In genomic region chr15:36716686-36717038, GRCm38 (mm10) we compare ENCODE assay signal across 8 mouse cellular contexts.
DNase-seq lines count a peak whose midpoint lies in the region; ATAC-seq and TF ChIP-seq lines count a peak whose summit lies in the region.

No protein-coding gene starts in this region.

- H3K9ac ChIP-seq in heart, adult 2 months (ENCODE audit: low read depth, low read length): peak overlapping the region; percentile 62
- H3K9ac ChIP-seq in liver, embryonic 12.5 days: peak overlapping the region; percentile 52

- no peak for TF ChIP-seq CTCF in heart, adult 2 months (IDR thresholded peaks at IDR 0.05)
- TF ChIP-seq CTCF in spleen, adult 2 months (IDR thresholded peaks at IDR 0.05; ENCODE audit: extremely low read depth, insufficient read depth, insufficient read length, insufficient replicate concordance): no peak

- no peak for TF ChIP-seq EP300 in heart, adult 2 months (IDR thresholded peaks at IDR 0.05; ENCODE audit: insufficient read depth, low read depth, low read length)

- no peaks in the 10 kb centered on the region for H3K79me2 ChIP-seq in heart, adult 2 months (replicated peaks; ENCODE audit: control insufficient read depth, insufficient read depth, low read length)

- H3K4me1 ChIP-seq in heart, adult 2 months (ENCODE audit: control insufficient read depth, insufficient read depth, low read length): peaks cover 3% of the 10 kb centered on the region
- H3K4me1 ChIP-seq in spleen, adult 2 months (ENCODE audit: control insufficient read depth, insufficient read depth, insufficient read length): peaks cover 12% of the 10 kb centered on the region; the same call in 1 of the 2 replicates
- H3K4me1 ChIP-seq in liver, embryonic 12.5 days: peaks cover 21% of the 10 kb centered on the region

- H3K27me3 ChIP-seq in heart, adult 2 months (ENCODE audit: control insufficient read depth, insufficient read depth, low read length): no peaks in the 10 kb centered on the region
- H3K27me3 ChIP-seq in spleen, adult 2 months (ENCODE audit: control insufficient read depth, insufficient read depth, low read length): no peaks in the 10 kb centered on the region
- no peaks in the 10 kb centered on the region for H3K27me3 ChIP-seq in liver, embryonic 12.5 days (replicated peaks)

- no peak for ATAC-seq in liver, embryonic 12.5 days

- DNase-seq in heart, adult 2 months: no peak
- DNase-seq in heart, adult 11 months: no peak
- no peak for DNase-seq in spleen, adult 2 months (ENCODE audit: low read depth in 1 of 2, low spot score in 2 of 2)
- no peak for DNase-seq in spleen, adult 12 weeks (ENCODE audit: low spot score)
- no peak for DNase-seq in right cerebral cortex, postnatal 4 days
- DNase-seq in embryo, embryonic 11 days: no peak
- no peak for DNase-seq in left cerebral cortex, postnatal 25 days (ENCODE audit: low spot score in 2 of 2)

- H3K9me3 ChIP-seq in liver, embryonic 12.5 days (replicated peaks): no peaks in the 10 kb centered on the region

- peak overlapping the region; percentile 93 for H3K27ac ChIP-seq in heart, adult 2 months
- peak overlapping the region; percentile 98 for H3K27ac ChIP-seq in spleen, adult 2 months (ENCODE audit: insufficient read depth, low read length)
- H3K27ac ChIP-seq in liver, embryonic 12.5 days: peak overlapping the region; percentile 47; the same call in 1 of the 2 replicates

- H3K4me3 ChIP-seq in heart, adult 2 months: peak overlapping the region; percentile 34
- H3K4me3 ChIP-seq in spleen, adult 2 months (ENCODE audit: extremely low read depth, insufficient read depth, insufficient read length): peak overlapping the region; percentile 56
- H3K4me3 ChIP-seq in liver, embryonic 12.5 days: no peak overlapping the region

- peaks cover 2% of the 10 kb centered on the region; the same call in 1 of the 2 replicates for H3K36me3 ChIP-seq in heart, adult 2 months (ENCODE audit: control insufficient read depth, insufficient read depth, low read length)
- no peaks in the 10 kb centered on the region for H3K36me3 ChIP-seq in spleen, adult 2 months (ENCODE audit: control insufficient read depth, insufficient read depth, low read length)
- no peaks in the 10 kb centered on the region for H3K36me3 ChIP-seq in liver, embryonic 12.5 days

- H3K4me2 ChIP-seq in liver, embryonic 12.5 days: peak overlapping the region; percentile 70

- no peak for TF ChIP-seq POLR2A in heart, adult 2 months (IDR thresholded peaks at IDR 0.05; ENCODE audit: insufficient read depth, low read depth, low read length)
- TF ChIP-seq POLR2A in spleen, adult 2 months (IDR thresholded peaks at IDR 0.05; ENCODE audit: low read depth, low read length): no peak

- intact Hi-C loops in heart, adult 2 months (cut with DNase I): loop anchor here (1.0 to 5.0 kb wide), 3 partner anchors 11 to 1806 kb away; partner anchors contain the start of gene Zfp706
- intact Hi-C loops in left cerebral cortex, postnatal 25 days (cut with DNase I): loop anchor here (2.0 to 5.0 kb wide), 3 partner anchors 51 to 386 kb away; no protein-coding TSS in a partner anchor

Comparison
In these comparisons a context has a peak if more than half of its experiments do, and no peak if none do; other contexts are left out.
1. H3K27ac ChIP-seq: peak in every context shown above with its lines; median percentile 98 in spleen, adult 2 months; 93 in heart, adult 2 months; 47 in liver, embryonic 12.5 days.